Mouse (Mus musculus) heart, postnatal 0 days (tissue): Measurements from ENCODE around the gene Tox2.

Experiments
- CTCF ChIP-seq: IDR thresholded peaks from 2 replicates; pipeline ENCODE4 v1.5.1; 2016; ENCODE audit warnings: antibody characterized with exemption, control low read depth, low read depth
- EP300 ChIP-seq: IDR thresholded peaks from 2 replicates; pipeline ENCODE4 v1.6.1; 2016; ENCODE audit warnings: antibody characterized with exemption, low read depth

GRCm38 (mm10) chr2:163201897-163202296 is 1.0 kb upstream of the Tox2 start:
- TF ChIP-seq CTCF (no peak), EP300 (no peak)
